In genomic region chr13:5607462-5607861, GRCm38 (mm10) we compare ENCODE assay signal across 21 mouse cellular contexts.
DNase-seq lines count a peak whose midpoint lies in the region; ATAC-seq and TF ChIP-seq lines count a peak whose summit lies in the region.
"Had no signal": no experiment of that assay in that cellular context is flagged by ENCODE, and none has a peak within 500 bp of the region (broad histone marks: within the 10 kb centered on the region; RNA-seq: fewer than 3 reads in every experiment).

No protein-coding gene starts in this region.

- no peaks in the 10 kb centered on the region for H3K36me3 ChIP-seq in kidney, adult 2 months (ENCODE audit: control insufficient read depth, insufficient read depth, low read length)
- no peaks in the 10 kb centered on the region for H3K36me3 ChIP-seq in kidney, embryonic 15.5 days
- no peaks in the 10 kb centered on the region for H3K36me3 ChIP-seq in kidney, embryonic 16.5 days (ENCODE audit: insufficient read depth, low read length)
- no peaks in the 10 kb centered on the region for H3K36me3 ChIP-seq in kidney, embryonic 14.5 days (ENCODE audit: control insufficient read depth, insufficient read depth, low read length)
- H3K36me3 ChIP-seq: G1E had no signal

- ATAC-seq in kidney, embryonic 15.5 days (replicated peaks; ENCODE audit: low FRiP score) = peak; percentile 83
- 0 out of 2 replicates have a peak, but pooled peaks have one; percentile 70 for ATAC-seq in kidney, embryonic 16.5 days (ENCODE audit: low FRiP score, low TSS enrichment)
- ATAC-seq in kidney, embryonic 14.5 days (ENCODE audit: low FRiP score, low TSS enrichment) = no peak
- ATAC-seq: activated CD4-positive, CD25-positive, alpha-beta regulatory T cell, adult 4 months; CD4-positive, CD25-positive, alpha-beta regulatory T cell, adult 4 months; Patski had no signal

- no peak overlapping the region for H3K4me2 ChIP-seq in kidney, embryonic 15.5 days
- H3K4me2 ChIP-seq in kidney, embryonic 16.5 days (replicated peaks; ENCODE audit: low read depth, low read length) = no peak overlapping the region
- H3K4me2 ChIP-seq in kidney, embryonic 14.5 days (replicated peaks; ENCODE audit: low read depth, low read length) = no peak overlapping the region

- no peak overlapping the region for H3K27ac ChIP-seq in kidney, adult 2 months (ENCODE audit: insufficient read depth, low read depth, low read length)
- no peak overlapping the region for H3K27ac ChIP-seq in kidney, embryonic 15.5 days
- H3K27ac ChIP-seq in kidney, embryonic 16.5 days (ENCODE audit: low read length) = peak overlapping the region; percentile 35; the same call in 1 of the 2 replicates
- no peak overlapping the region for H3K27ac ChIP-seq in kidney, embryonic 14.5 days (ENCODE audit: low read depth, low read length)

- H3K27me3 ChIP-seq in kidney, adult 2 months (replicated peaks; ENCODE audit: control insufficient read depth, insufficient read depth, low read length) = no peaks in the 10 kb centered on the region
- H3K27me3 ChIP-seq in kidney, embryonic 15.5 days = no peaks in the 10 kb centered on the region
- H3K27me3 ChIP-seq in kidney, embryonic 16.5 days (ENCODE audit: insufficient read depth, low read length) = no peaks in the 10 kb centered on the region
- no peaks in the 10 kb centered on the region for H3K27me3 ChIP-seq in kidney, embryonic 14.5 days (ENCODE audit: control insufficient read depth, insufficient read depth, low read length)
- H3K27me3 ChIP-seq: CH12.LX, Patski had no signal

- WGBS in kidney, adult 2 months = 60% methylated on average over 4 of the region's 4 CpGs
- WGBS in kidney, embryonic 15.5 days = 72% methylated on average over 4 of the region's 4 CpGs
- WGBS in kidney, embryonic 16.5 days = 74% methylated on average over 4 of the region's 4 CpGs
- WGBS in kidney, embryonic 14.5 days = 78% methylated on average over 4 of the region's 4 CpGs

- H3K4me3 ChIP-seq in kidney, adult 2 months (ENCODE audit: insufficient read depth, low read depth, low read length) = no peak overlapping the region
- no peak overlapping the region for H3K4me3 ChIP-seq in kidney, embryonic 15.5 days (replicated peaks)
- no peak overlapping the region for H3K4me3 ChIP-seq in kidney, embryonic 16.5 days (ENCODE audit: low read length)
- no peak overlapping the region for H3K4me3 ChIP-seq in kidney, embryonic 14.5 days (ENCODE audit: low read length)

- TF ChIP-seq POLR2A in kidney, adult 2 months (IDR thresholded peaks at IDR 0.05; ENCODE audit: low read depth, low read length) = no peak

- H3K9me3 ChIP-seq in kidney, embryonic 15.5 days (replicated peaks) = no peaks in the 10 kb centered on the region
- H3K9me3 ChIP-seq in kidney, embryonic 16.5 days (ENCODE audit: low read length) = no peaks in the 10 kb centered on the region
- no peaks in the 10 kb centered on the region for H3K9me3 ChIP-seq in kidney, embryonic 14.5 days (ENCODE audit: control insufficient read depth, low read length)
- H3K9me3 ChIP-seq: G1E had no signal

- DNase-seq in kidney, adult 9 months = peak; percentile 26
- no peak for DNase-seq in kidney, adult 2 months
- no peak for DNase-seq in kidney, adult 11 months
- DNase-seq: adrenal gland, adult 2 months; adrenal gland, adult 8-10 months; adrenal gland, postnatal 10 days; adrenal gland, postnatal 14 days; adrenal gland, postnatal 25 days; adrenal gland, postnatal 36 days; B cell, adult 2 months; cerebellum, adult 11 months; cerebellum, adult 11-12 months; cerebellum, adult 18-20 months had no signal

- TF ChIP-seq CTCF in kidney, adult 2 months (conservative IDR thresholded peaks at IDR 0.05; ENCODE audit: insufficient read depth, insufficient read length, low read depth, low read length) = no peak

- H3K4me1 ChIP-seq in kidney, adult 2 months (ENCODE audit: control insufficient read depth, insufficient read depth, low read length) = peaks cover 9% of the 10 kb centered on the region; the same call in 1 of the 2 replicates
- H3K4me1 ChIP-seq in kidney, embryonic 15.5 days = no peaks in the 10 kb centered on the region
- peaks cover 5% of the 10 kb centered on the region; the same call in 1 of the 2 replicates for H3K4me1 ChIP-seq in kidney, embryonic 16.5 days (ENCODE audit: insufficient read depth, low read length)
- H3K4me1 ChIP-seq in kidney, embryonic 14.5 days (ENCODE audit: control insufficient read depth, insufficient read depth, low read length) = no peaks in the 10 kb centered on the region

- H3K9ac ChIP-seq in kidney, embryonic 15.5 days = no peak overlapping the region
- no peak overlapping the region for H3K9ac ChIP-seq in kidney, embryonic 16.5 days (replicated peaks; ENCODE audit: low read length)
- H3K9ac ChIP-seq in kidney, embryonic 14.5 days (ENCODE audit: low read depth, low read length) = no peak overlapping the region
